15 mouse cellular contexts compared by ENCODE assay signal in the genomic region with DNA sequence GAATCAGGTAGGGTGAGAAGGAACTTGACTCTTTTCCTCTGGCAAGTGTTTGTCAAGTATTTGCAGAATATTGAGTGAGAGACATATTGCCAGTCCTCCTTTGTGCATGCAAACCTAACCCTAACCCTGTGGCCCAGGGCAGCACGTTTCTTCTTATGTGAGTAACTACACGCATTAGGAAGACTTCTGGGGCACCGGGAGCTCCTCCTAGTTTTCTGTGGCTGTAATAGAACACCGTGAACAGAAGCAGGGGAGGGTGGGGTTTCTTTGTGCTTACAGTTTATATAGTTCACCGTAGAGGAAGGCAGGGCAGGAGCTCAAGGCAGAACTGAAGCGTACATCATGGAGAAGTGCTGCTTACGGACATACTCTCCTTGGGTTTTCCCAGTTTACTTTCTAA.
A peak's percentile ranks its signal among the peaks of the same experiment; 100 is the strongest.
DNase-seq lines count a peak whose midpoint lies in the region; ATAC-seq and TF ChIP-seq lines count a peak whose summit lies in the region.
"Had no signal": no experiment of that assay in that cellular context is flagged by ENCODE, and none has a peak within 500 bp of the region (broad histone marks: within the 10 kb centered on the region; RNA-seq: fewer than 3 reads in every experiment).

No protein-coding gene starts in this region.

- peaks cover 23% of the 10 kb centered on the region for H3K4me1 ChIP-seq in liver, embryonic 15.5 days (replicated peaks)
- peaks cover 16% of the 10 kb centered on the region for H3K4me1 ChIP-seq in embryonic facial prominence, embryonic 13.5 days
- H3K4me1 ChIP-seq in limb, embryonic 10.5 days, result peaks cover 21% of the 10 kb centered on the region
- peaks cover 10% of the 10 kb centered on the region; the same call in 1 of the 2 replicates for H3K4me1 ChIP-seq in stomach, embryonic 14.5 days (ENCODE audit: control insufficient read depth, insufficient read depth, low read length)
- no peaks in the 10 kb centered on the region for H3K4me1 ChIP-seq in forebrain, postnatal 0 days (ENCODE audit: insufficient read depth)

- 63% methylated on average over 7 of the region's 7 CpGs for WGBS in liver, embryonic 15.5 days (ENCODE audit: insufficient replicate concordance)
- 18% methylated on average over 7 of the region's 7 CpGs for WGBS in embryonic facial prominence, embryonic 13.5 days
- 47% methylated on average over 7 of the region's 7 CpGs for WGBS in limb, embryonic 10.5 days
- 24% methylated on average over 7 of the region's 7 CpGs for WGBS in stomach, embryonic 14.5 days
- 68% methylated on average over 7 of the region's 7 CpGs for WGBS in forebrain, postnatal 0 days

- no peak for TF ChIP-seq CTCF in forebrain, postnatal 0 days (IDR thresholded peaks at IDR 0.05; ENCODE audit: low read depth)

- no peaks in the 10 kb centered on the region for H3K9me3 ChIP-seq in liver, embryonic 15.5 days (replicated peaks)
- H3K9me3 ChIP-seq in embryonic facial prominence, embryonic 13.5 days, result no peaks in the 10 kb centered on the region; the same call in 1 of the 2 replicates
- no peaks in the 10 kb centered on the region for H3K9me3 ChIP-seq in limb, embryonic 10.5 days (replicated peaks)
- H3K9me3 ChIP-seq in stomach, embryonic 14.5 days (ENCODE audit: control insufficient read depth, low read depth, low read length), result no peaks in the 10 kb centered on the region
- H3K9me3 ChIP-seq in forebrain, postnatal 0 days (ENCODE audit: low read length), result no peaks in the 10 kb centered on the region
- H3K9me3 ChIP-seq: heart, embryonic 10.5 days had no signal

- DNase-seq in liver, result no peak
- no peak for DNase-seq in limb, embryonic 10.5 days (ENCODE audit: low spot score)
- no peak for DNase-seq in thymus, postnatal 4 days
- DNase-seq in heart, adult 18-20 months, result no peak
- DNase-seq in forebrain, postnatal 0 days, result no peak
- DNase-seq: adrenal gland, postnatal 10 days; cerebellum, postnatal 36 days; kidney, adult 11 months; left cerebral cortex, postnatal 4 days had no signal

- H3K9ac ChIP-seq in liver, embryonic 15.5 days, result no peak overlapping the region
- no peak overlapping the region for H3K9ac ChIP-seq in embryonic facial prominence, embryonic 13.5 days
- H3K9ac ChIP-seq in stomach, embryonic 14.5 days (replicated peaks; ENCODE audit: low read depth, low read length), result no peak overlapping the region
- no peak overlapping the region for H3K9ac ChIP-seq in forebrain, postnatal 0 days

- H3K4me3 ChIP-seq in liver, embryonic 15.5 days (replicated peaks), result no peak overlapping the region
- no peak overlapping the region for H3K4me3 ChIP-seq in embryonic facial prominence, embryonic 13.5 days
- no peak overlapping the region for H3K4me3 ChIP-seq in limb, embryonic 10.5 days
- H3K4me3 ChIP-seq in stomach, embryonic 14.5 days (ENCODE audit: low read depth, low read length), result no peak overlapping the region
- no peak overlapping the region for H3K4me3 ChIP-seq in forebrain, postnatal 0 days (ENCODE audit: low read depth, low read length)
- H3K4me3 ChIP-seq: heart, embryonic 10.5 days; myocyte had no signal

- H3K36me3 ChIP-seq in liver, embryonic 15.5 days (replicated peaks), result no peaks in the 10 kb centered on the region
- H3K36me3 ChIP-seq in embryonic facial prominence, embryonic 13.5 days, result no peaks in the 10 kb centered on the region
- H3K36me3 ChIP-seq in limb, embryonic 10.5 days, result no peaks in the 10 kb centered on the region
- H3K36me3 ChIP-seq in stomach, embryonic 14.5 days (ENCODE audit: control insufficient read depth, insufficient read depth, low read length), result no peaks in the 10 kb centered on the region
- no peaks in the 10 kb centered on the region for H3K36me3 ChIP-seq in forebrain, postnatal 0 days (ENCODE audit: insufficient read depth)

- no peak overlapping the region for H3K4me2 ChIP-seq in liver, embryonic 15.5 days
- peak overlapping the region; percentile 14; the same call in 1 of the 2 replicates for H3K4me2 ChIP-seq in embryonic facial prominence, embryonic 13.5 days
- no peak overlapping the region for H3K4me2 ChIP-seq in stomach, embryonic 14.5 days (replicated peaks; ENCODE audit: low read depth, low read length)
- no peak overlapping the region for H3K4me2 ChIP-seq in forebrain, postnatal 0 days (ENCODE audit: low read depth)

- H3K27me3 ChIP-seq in liver, embryonic 15.5 days, result no peaks in the 10 kb centered on the region
- H3K27me3 ChIP-seq in embryonic facial prominence, embryonic 13.5 days, result no peaks in the 10 kb centered on the region
- H3K27me3 ChIP-seq in limb, embryonic 10.5 days (ENCODE audit: low read depth, poor library complexity, severe bottlenecking), result no peaks in the 10 kb centered on the region
- H3K27me3 ChIP-seq in stomach, embryonic 14.5 days (ENCODE audit: control insufficient read depth, insufficient read depth, low read length), result no peaks in the 10 kb centered on the region
- no peaks in the 10 kb centered on the region for H3K27me3 ChIP-seq in forebrain, postnatal 0 days (ENCODE audit: insufficient read depth, low read length)
- H3K27me3 ChIP-seq: Patski had no signal

- ATAC-seq in liver, embryonic 15.5 days (ENCODE audit: insufficient read depth), result no peak
- no peak for ATAC-seq in embryonic facial prominence, embryonic 13.5 days (ENCODE audit: insufficient number of reproducible peaks, insufficient read depth, low FRiP score, low TSS enrichment, low read depth)
- ATAC-seq in stomach, embryonic 14.5 days (ENCODE audit: insufficient number of reproducible peaks, insufficient read depth, low FRiP score, low read depth), result 0 out of 2 replicates have a peak, but pooled peaks have one; percentile 33
- no peak for ATAC-seq in forebrain, postnatal 0 days
- ATAC-seq: Patski had no signal

- H3K27ac ChIP-seq in liver, embryonic 15.5 days (replicated peaks), result peak overlapping the region; percentile 42; the same call in 1 of the 2 replicates
- H3K27ac ChIP-seq in embryonic facial prominence, embryonic 13.5 days, result peak overlapping the region; percentile 40
- H3K27ac ChIP-seq in limb, embryonic 10.5 days, result peak overlapping the region; percentile 56; the same call in 1 of the 2 replicates
- peak overlapping the region; percentile 27; the same call in 1 of the 2 replicates for H3K27ac ChIP-seq in stomach, embryonic 14.5 days (ENCODE audit: low read length)
- no peak overlapping the region for H3K27ac ChIP-seq in forebrain, postnatal 0 days (ENCODE audit: low read depth, low read length)
- H3K27ac ChIP-seq: heart, embryonic 10.5 days had no signal
